Mouse (Mus musculus) embryonic fibroblast, embryonic 13.5 days (primary cell): ENCODE measurements around the gene Wwox.

Source experiments
- CTCF ChIP-seq: IDR thresholded peaks from 2 replicates; pipeline ENCODE4 v1.5.1; 2011; ENCODE audit warnings: mild to moderate bottlenecking, control low read depth, low read length, moderate library complexity, borderline replicate concordance; ENCODE audit not compliant: insufficient read depth
- POLR2A ChIP-seq: IDR thresholded peaks from 2 replicates; pipeline ENCODE4 v1.6.1; 2011; ENCODE audit warnings: low read depth, mild to moderate bottlenecking, control low read depth, low read length, moderate library complexity

DNA sequence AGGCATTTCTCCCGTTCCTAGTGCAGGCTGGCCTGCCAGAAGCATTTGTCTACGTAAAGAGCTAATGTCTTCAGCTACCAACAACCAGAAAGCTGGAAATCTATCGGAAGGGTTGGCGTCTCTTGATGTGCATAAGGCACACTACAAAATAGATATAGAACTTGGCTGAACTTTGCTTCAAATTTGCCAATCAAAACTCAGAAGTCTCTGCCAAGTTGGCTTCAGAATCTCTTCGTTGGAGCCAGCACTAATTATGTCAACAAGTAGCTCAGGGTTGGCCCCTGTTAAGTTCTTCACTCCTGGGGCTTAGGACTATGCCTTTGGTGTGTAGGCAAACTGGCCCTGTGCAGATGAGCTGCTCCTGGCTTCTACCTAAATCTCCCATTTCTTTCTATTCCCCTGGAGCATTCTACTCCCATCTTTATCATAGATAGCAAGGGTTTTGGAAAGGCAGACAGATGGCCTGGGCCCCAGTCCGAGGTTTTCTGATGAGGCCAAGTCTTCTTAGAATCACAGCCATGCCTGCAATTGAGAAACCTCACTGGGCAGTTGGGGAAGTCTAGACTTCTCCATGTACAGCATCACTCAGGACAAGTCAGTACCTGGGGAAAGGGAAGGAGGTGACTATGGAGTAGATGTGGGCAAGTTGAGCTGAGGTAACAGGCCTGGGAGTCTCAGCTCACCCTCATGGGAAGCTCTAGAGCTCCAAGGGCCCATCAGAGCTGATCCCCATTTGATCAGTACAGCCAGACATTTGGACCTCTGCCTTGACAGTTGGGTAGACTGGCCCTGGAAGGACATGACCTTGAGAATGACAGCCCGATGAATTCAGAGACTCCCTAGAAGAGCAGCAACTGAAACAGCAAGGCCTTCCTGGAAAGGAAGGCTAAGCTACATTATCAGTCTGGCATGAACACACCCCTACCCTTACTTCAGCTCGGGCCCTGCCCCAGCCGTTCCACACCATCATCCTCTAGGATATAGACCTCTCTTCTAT lies 569.5 kb downstream of the Wwox start:
- no peak for TF ChIP-seq CTCF
- no peak for TF ChIP-seq POLR2A
